Mouse (Mus musculus): ENCODE results near the gene Kcnj9. TPM values are rescaled to one million over a fixed set of nuclear protein-coding genes. Genes with fewer than 3 reads are reported as not detected.
A peak's percentile ranks its signal among the peaks of the same experiment; 100 is the strongest.

Gene Kcnj9
- polyA plus RNA-seq, 1 experiment from 2014 or later = not detected

- 85% methylated on average over 7 of the region's 7 CpGs for WGBS
- Histone ChIP-seq H3K4me3 (ENCODE audit: low read length) (no peak overlapping the region), H3K27me3 (ENCODE audit: control insufficient read depth, insufficient read depth, low read length) (peaks cover 5% of the 10 kb centered on the region; the same call in 1 of the 2 replicates)
Observed at GRCm38 (mm10) chr1:172319346-172319745, 9.8 kb downstream of the Kcnj9 start.

GRCm38 (mm10) chr1:172318424-172319035, 10.6 kb downstream of the Kcnj9 start:
- H3K27ac ChIP-seq (ENCODE audit: low read length) = no peak overlapping the region
- no peak overlapping the region for H3K4me2 ChIP-seq (ENCODE audit: low read depth, low read length)

More at GRCm38 (mm10) chr1:172319346-172319745, 9.8 kb downstream of the Kcnj9 start:
- H3K4me2 ChIP-seq (ENCODE audit: low read depth, low read length) = no peak overlapping the region
- no peak overlapping the region for H3K9ac ChIP-seq (ENCODE audit: low read length)
- H3K4me1 ChIP-seq (ENCODE audit: control insufficient read depth, insufficient read depth, low read length) = no peaks in the 10 kb centered on the region
- ATAC-seq (replicated peaks; ENCODE audit: extremely low read depth, insufficient read depth, low FRiP score) = no peak
- no peaks in the 10 kb centered on the region for H3K36me3 ChIP-seq (ENCODE audit: control insufficient read depth, insufficient read depth)
- no peak overlapping the region for H3K27ac ChIP-seq (ENCODE audit: low read length)
- H3K9me3 ChIP-seq (replicated peaks; ENCODE audit: control insufficient read depth, low read length) = no peaks in the 10 kb centered on the region

GRCm38 (mm10) chr1:172317946-172318345, 11.2 kb downstream of the Kcnj9 start:
- Histone ChIP-seq H3K27me3 (ENCODE audit: control insufficient read depth, insufficient read depth, low read length) (peaks cover 5% of the 10 kb centered on the region; the same call in 1 of the 2 replicates), H3K9me3 (replicated peaks; ENCODE audit: control insufficient read depth, low read length) (no peaks in the 10 kb centered on the region), H3K4me1 (ENCODE audit: control insufficient read depth, insufficient read depth, low read length) (peaks cover 3% of the 10 kb centered on the region; the same call in 1 of the 2 replicates), H3K4me2 (ENCODE audit: low read depth, low read length) (no peak overlapping the region), H3K27ac (ENCODE audit: low read length) (no peak overlapping the region), H3K36me3 (ENCODE audit: control insufficient read depth, insufficient read depth) (no peaks in the 10 kb centered on the region), H3K4me3 (ENCODE audit: low read length) (no peak overlapping the region), H3K9ac (ENCODE audit: low read length) (no peak overlapping the region)
- WGBS = 70% methylated on average over 15 of the region's 15 CpGs
- no peak for ATAC-seq (replicated peaks; ENCODE audit: extremely low read depth, insufficient read depth, low FRiP score)

More at GRCm38 (mm10) chr1:172318424-172319035, 10.6 kb downstream of the Kcnj9 start:
- WGBS = 81% methylated on average over 19 of the region's 19 CpGs
- no peak for ATAC-seq (replicated peaks; ENCODE audit: extremely low read depth, insufficient read depth, low FRiP score)
- H3K9me3 ChIP-seq (replicated peaks; ENCODE audit: control insufficient read depth, low read length) = no peaks in the 10 kb centered on the region
- peaks cover 5% of the 10 kb centered on the region; the same call in 1 of the 2 replicates for H3K27me3 ChIP-seq (ENCODE audit: control insufficient read depth, insufficient read depth, low read length)
- H3K4me3 ChIP-seq (ENCODE audit: low read length) = no peak overlapping the region
- no peaks in the 10 kb centered on the region for H3K4me1 ChIP-seq (ENCODE audit: control insufficient read depth, insufficient read depth, low read length)
- no peak overlapping the region for H3K9ac ChIP-seq (ENCODE audit: low read length)
- H3K36me3 ChIP-seq (ENCODE audit: control insufficient read depth, insufficient read depth) = no peaks in the 10 kb centered on the region

GRCm38 (mm10) chr1:172317431-172317830, 11.7 kb downstream of the Kcnj9 start:
- H3K4me1 ChIP-seq (ENCODE audit: control insufficient read depth, insufficient read depth, low read length) = peaks cover 6% of the 10 kb centered on the region; the same call in 1 of the 2 replicates
- H3K4me2 ChIP-seq (ENCODE audit: low read depth, low read length) = no peak overlapping the region
- H3K9ac ChIP-seq (ENCODE audit: low read length) = no peak overlapping the region
- no peaks in the 10 kb centered on the region for H3K36me3 ChIP-seq (ENCODE audit: control insufficient read depth, insufficient read depth)
- no peak overlapping the region for H3K4me3 ChIP-seq (ENCODE audit: low read length)
- H3K27ac ChIP-seq (ENCODE audit: low read length) = no peak overlapping the region
- WGBS = 66% methylated on average over 18 of the region's 18 CpGs
- no peak for ATAC-seq (replicated peaks; ENCODE audit: extremely low read depth, insufficient read depth, low FRiP score)
- H3K9me3 ChIP-seq (replicated peaks; ENCODE audit: control insufficient read depth, low read length) = no peaks in the 10 kb centered on the region
- H3K27me3 ChIP-seq (ENCODE audit: control insufficient read depth, insufficient read depth, low read length) = peaks cover 2% of the 10 kb centered on the region; the same call in 1 of the 2 replicates

GRCm38 (mm10) chr1:172314911-172315310, 14.2 kb downstream of the Kcnj9 start:
- Histone ChIP-seq H3K4me2 (ENCODE audit: low read depth, low read length) (no peak overlapping the region), H3K9me3 (replicated peaks; ENCODE audit: control insufficient read depth, low read length) (no peaks in the 10 kb centered on the region), H3K9ac (ENCODE audit: low read length) (no peak overlapping the region), H3K27me3 (ENCODE audit: control insufficient read depth, insufficient read depth, low read length) (no peaks in the 10 kb centered on the region), H3K36me3 (ENCODE audit: control insufficient read depth, insufficient read depth) (no peaks in the 10 kb centered on the region), H3K4me1 (ENCODE audit: control insufficient read depth, insufficient read depth, low read length) (peaks cover 19% of the 10 kb centered on the region), H3K27ac (ENCODE audit: low read length) (no peak overlapping the region), H3K4me3 (ENCODE audit: low read length) (no peak overlapping the region)
- WGBS = 82% methylated on average over 3 of the region's 3 CpGs
- no peak for ATAC-seq (replicated peaks; ENCODE audit: extremely low read depth, insufficient read depth, low FRiP score)

- H3K9ac ChIP-seq (ENCODE audit: low read length) = no peak overlapping the region
- H3K36me3 ChIP-seq (ENCODE audit: control insufficient read depth, insufficient read depth) = no peaks in the 10 kb centered on the region
- no peaks in the 10 kb centered on the region for H3K9me3 ChIP-seq (replicated peaks; ENCODE audit: control insufficient read depth, low read length)
- H3K27me3 ChIP-seq (ENCODE audit: control insufficient read depth, insufficient read depth, low read length) = no peaks in the 10 kb centered on the region
- ATAC-seq (replicated peaks; ENCODE audit: extremely low read depth, insufficient read depth, low FRiP score) = no peak
- no peak overlapping the region for H3K27ac ChIP-seq (ENCODE audit: low read length)
- no peak overlapping the region for H3K4me2 ChIP-seq (ENCODE audit: low read depth, low read length)
- H3K4me3 ChIP-seq (ENCODE audit: low read length) = no peak overlapping the region
- WGBS = 79% methylated on average over 10 of the region's 10 CpGs
- H3K4me1 ChIP-seq (ENCODE audit: control insufficient read depth, insufficient read depth, low read length) = peaks cover 23% of the 10 kb centered on the region
Observed at GRCm38 (mm10) chr1:172313613-172314411, 15.3 kb downstream of the Kcnj9 start.

GRCm38 (mm10) chr1:172312768-172313561, 16.2 kb downstream of the Kcnj9 start:
- Histone ChIP-seq H3K9ac (ENCODE audit: low read length) (peak overlapping the region; percentile 89), H3K4me2 (ENCODE audit: low read depth, low read length) (peak overlapping the region; percentile 99)

GRCm38 (mm10) chr1:172311921-172312767, 17.0 kb downstream of the Kcnj9 start:
- H3K27me3 ChIP-seq (ENCODE audit: control insufficient read depth, insufficient read depth, low read length) = no peaks in the 10 kb centered on the region
- ATAC-seq (replicated peaks; ENCODE audit: extremely low read depth, insufficient read depth, low FRiP score) = peak; percentile 85
- peak overlapping the region; percentile 78 for H3K4me3 ChIP-seq (ENCODE audit: low read length)
- no peaks in the 10 kb centered on the region for H3K36me3 ChIP-seq (ENCODE audit: control insufficient read depth, insufficient read depth)
- H3K27ac ChIP-seq (ENCODE audit: low read length) = peak overlapping the region; percentile 93
- H3K9me3 ChIP-seq (replicated peaks; ENCODE audit: control insufficient read depth, low read length) = no peaks in the 10 kb centered on the region
- under 1% methylated on average over 39 of the region's 55 CpGs for WGBS
- H3K4me2 ChIP-seq (ENCODE audit: low read depth, low read length) = peak overlapping the region; percentile 99
- H3K9ac ChIP-seq (ENCODE audit: low read length) = peak overlapping the region; percentile 89
- peaks cover 23% of the 10 kb centered on the region for H3K4me1 ChIP-seq (ENCODE audit: control insufficient read depth, insufficient read depth, low read length)

More at GRCm38 (mm10) chr1:172312768-172313561, 16.2 kb downstream of the Kcnj9 start:
- H3K36me3 ChIP-seq (ENCODE audit: control insufficient read depth, insufficient read depth) = no peaks in the 10 kb centered on the region
- H3K4me3 ChIP-seq (ENCODE audit: low read length) = peak overlapping the region; percentile 78
- ATAC-seq (replicated peaks; ENCODE audit: extremely low read depth, insufficient read depth, low FRiP score) = peak; percentile 2; the same call in 1 of the 2 replicates
- 22% methylated on average over 16 of the region's 16 CpGs for whole genome bisulfite sequencing
- H3K4me1 ChIP-seq (ENCODE audit: control insufficient read depth, insufficient read depth, low read length) = peaks cover 23% of the 10 kb centered on the region
- no peaks in the 10 kb centered on the region for H3K27me3 ChIP-seq (ENCODE audit: control insufficient read depth, insufficient read depth, low read length)
- H3K9me3 ChIP-seq (replicated peaks; ENCODE audit: control insufficient read depth, low read length) = no peaks in the 10 kb centered on the region
- H3K27ac ChIP-seq (ENCODE audit: low read length) = no peak overlapping the region
